Mouse (Mus musculus): ENCODE measurements at regions not wholly inside any gene's neighbourhood (a gene's known extent, or its start where the extent isn't known, plus 50 kb on each side); places are given as distances from the start of the nearest gene placed in this dataset.

DNA sequence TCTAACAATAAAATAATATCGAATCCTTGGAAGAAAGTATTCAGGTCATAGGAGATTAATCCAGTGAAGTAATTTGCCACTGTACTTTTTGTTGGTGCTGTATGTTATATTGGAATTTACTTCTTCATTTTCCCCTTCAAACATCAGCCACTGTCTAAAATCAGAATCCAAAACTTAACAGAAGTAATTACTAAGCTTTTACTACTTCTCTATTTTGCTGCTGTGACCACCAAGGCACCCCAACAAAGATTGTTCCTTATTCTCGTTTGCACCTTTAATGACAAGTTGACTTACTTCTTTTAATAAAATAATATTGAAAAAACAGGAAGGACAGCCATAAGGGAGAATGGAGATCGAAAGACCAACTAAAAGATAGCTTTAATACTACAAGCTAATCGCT lies 1130.1 kb upstream of the Cited2 start:
- no peak for DNase-seq (ENCODE audit: low read depth, low spot score)

DNA sequence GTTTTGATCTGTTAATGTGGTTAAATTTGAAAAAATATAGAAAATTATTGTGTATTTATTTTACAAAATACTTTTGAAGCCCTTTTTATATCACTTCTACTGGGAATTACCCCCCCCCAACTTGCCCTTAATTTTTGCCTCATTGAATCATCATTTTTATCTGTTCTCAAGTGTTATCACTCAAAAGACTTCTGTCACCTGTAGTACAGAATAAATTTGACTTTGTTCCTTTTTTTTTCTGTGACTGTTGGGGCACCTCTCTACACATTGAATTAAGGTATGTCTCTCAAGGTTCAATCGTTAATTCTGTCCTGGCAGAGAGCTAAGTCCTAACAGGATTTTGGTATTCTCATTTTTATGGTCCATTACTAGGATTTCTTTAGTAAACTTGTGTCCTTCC lies 1123.0 kb upstream of the Cited2 start:
- DNase-seq (ENCODE audit: low read depth, low spot score), result no peak

DNA sequence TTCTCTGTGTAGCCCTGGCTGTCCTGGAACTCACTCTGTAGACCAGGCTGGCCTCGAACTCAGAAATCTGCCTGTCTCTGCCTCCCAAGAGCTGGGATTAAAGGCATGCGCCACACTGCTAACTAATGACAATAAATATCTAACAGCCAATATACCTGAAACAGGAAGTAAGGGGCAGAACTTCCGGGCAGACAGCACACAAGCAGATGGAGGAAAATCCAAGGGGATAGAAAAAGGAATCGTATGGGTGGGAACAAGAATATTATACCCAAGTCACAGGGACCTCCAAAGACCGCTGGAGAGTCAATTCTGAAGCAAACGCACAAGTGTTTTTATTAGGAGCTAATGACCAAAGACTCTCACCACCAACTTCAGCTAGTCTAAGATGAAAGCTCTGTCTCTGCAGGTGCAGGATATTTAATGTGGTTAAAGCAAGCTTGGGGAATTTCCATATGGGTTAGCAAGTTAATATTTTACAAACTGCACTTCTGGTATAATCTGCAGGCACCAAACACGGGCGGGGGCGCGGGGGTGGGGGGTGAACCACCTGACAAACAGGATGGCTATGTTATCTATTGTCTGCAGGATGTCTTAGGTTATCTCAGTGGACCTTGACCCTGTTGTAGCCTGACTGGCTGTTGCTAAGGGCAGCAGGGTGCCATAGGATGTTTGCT lies 1122.3 kb upstream of the Cited2 start:
- DNase-seq (ENCODE audit: low read depth, low spot score), result peak; percentile 7

DNA sequence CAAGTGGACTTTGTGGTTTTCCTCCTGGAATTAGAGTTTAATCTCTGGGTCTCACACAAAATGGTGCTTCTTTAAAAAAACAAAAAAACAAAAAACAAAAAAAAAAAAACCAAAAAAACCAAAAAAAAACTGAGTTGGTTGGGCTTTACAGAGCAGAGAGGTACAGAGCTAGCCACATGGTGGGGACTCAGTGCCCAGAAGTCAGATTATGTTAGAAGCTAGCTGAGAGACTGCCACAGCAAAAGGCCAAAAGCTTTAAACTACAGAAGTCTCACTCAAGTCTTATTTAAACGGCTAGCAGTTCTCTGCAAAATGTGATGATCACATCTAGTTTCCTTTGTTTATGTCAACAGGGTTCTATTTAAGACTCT lies 1121.8 kb upstream of the Cited2 start:
- DNase-seq (ENCODE audit: low read depth, low spot score), result no peak

DNA sequence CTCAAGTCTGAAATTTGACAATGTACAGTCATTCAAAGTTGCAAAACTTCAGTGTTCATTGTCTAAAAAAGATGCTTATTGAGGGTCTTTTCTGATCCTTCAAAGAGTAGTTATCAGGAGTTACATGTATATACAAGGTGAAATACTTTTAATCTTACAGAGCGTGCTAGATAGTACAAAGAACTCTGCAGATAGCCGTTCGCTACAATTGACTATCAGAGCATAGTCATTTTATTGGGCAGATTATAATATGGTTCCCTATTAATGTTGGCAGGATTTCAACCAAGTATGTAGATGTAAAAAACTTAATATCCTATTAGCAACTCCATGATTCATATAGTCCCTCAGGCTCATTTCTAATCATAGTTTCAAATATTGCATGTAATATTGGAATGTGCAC lies 1114.7 kb upstream of the Cited2 start:
- DNase-seq (ENCODE audit: low read depth, low spot score), result no peak

DNA sequence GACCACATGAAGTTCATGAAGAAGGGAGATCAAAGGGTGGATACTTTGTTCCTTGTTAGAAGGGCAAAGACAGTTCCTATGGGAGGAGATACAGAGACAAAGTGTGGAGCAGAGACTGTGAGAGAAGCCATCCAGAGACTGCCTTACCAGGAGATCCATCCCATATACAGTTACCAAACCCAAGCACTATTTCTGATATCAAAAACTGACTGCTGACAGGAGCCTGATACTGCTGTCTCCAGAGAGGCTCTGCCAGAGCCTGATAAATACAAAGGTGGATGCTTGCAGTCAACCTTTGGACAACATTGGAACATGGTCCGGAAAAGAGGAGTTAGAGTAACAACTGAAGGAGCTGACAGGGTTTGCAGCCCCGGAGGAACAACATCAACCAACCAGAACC lies 1104.3 kb upstream of the Cited2 start:
- DNase-seq (ENCODE audit: low read depth, low spot score), result no peak

DNA sequence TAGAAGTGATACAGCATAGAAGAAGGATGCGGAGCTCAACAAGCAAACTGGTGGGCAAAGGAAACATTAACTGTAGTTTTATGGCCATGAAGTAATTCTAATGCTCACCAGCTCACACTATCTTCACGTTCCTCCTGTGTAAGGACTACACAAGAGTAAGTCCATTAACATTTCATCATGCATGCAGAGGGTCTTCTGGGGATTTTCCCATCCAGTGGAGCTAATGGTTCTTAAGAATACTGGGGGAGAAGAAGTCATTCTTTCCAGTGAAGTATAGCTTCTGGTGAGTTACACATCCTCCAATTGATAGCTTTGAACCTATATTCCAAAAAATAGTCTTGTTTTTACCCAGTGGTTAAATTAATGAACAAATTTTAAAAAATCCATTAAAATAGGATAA lies 1103.4 kb upstream of the Cited2 start:
- DNase-seq (ENCODE audit: low read depth, low spot score), result no peak

DNA sequence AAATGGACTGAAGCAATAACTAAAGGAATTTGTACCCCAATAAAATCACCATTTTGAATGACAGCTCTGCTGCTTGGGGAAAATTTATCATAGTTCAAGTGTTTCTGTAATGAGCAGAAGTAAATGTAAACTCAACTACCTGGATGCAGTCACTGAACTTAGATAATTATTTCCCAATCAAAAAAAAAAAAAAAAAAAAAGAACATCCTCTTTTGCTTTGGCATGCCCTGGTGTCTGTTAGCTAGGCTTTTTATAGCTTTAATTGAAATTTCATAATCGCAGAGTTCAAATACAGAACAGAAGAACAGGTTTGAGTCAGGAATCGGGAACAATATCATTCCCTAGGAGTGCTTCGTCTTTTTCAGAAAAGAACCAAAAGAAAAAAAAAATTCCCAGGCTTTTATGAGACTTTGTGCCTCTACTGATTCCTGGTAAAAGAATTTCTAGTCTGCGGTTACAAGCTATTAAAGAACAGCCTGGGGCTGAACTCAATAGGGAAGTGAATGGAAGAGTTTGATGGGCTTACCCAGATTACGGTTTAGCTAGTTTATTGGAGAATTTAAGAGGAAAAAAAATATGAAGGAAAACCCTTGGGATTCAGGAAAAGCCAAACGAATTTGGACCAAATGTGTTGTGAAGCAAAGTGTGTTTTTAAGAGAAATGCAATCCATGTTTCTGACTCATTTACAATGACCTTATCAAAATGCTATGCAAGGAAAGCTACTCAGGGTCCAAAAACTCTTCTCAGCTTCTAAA lies 1102.0 kb upstream of the Cited2 start:
- no peak for DNase-seq (ENCODE audit: low read depth, low spot score)

DNA sequence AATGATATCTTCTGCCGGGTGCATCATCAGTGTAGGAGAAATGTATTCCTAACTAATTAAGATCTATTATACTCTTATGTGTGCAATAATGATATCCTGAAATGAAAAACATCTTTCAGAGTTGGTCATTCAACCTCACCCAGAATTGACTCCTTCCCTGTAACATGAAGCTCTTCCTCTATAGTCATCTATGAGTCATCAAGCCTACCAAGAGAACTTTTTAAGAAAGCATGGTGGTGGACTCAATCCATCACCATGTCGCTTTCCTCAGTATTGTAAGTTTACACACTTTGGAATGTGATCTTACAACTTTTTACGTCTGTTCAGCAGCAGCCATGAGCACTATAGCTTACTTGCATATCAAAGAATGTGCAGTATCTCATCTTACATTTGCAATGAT lies 1100.2 kb upstream of the Cited2 start:
- DNase-seq (ENCODE audit: low read depth, low spot score), result no peak

DNA sequence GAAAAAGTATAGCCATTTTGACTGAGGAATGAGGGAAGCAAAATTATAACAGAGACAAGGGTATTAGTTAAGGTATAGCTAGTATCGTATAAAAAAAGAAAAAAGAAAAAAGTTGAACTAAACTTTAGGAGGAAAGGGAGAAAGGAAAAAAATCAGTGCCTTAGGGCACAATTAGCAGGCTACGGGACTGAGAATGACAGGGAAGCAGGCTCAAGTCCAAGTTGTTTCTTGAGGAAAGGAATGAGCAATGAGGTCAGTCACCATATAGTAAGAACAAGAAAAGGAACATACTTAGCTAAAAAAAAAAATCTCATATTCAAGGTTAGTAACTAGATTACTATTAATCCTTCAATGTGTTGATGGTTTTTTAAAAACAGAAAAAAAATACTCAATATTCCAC lies 1089.8 kb upstream of the Cited2 start:
- no peak for DNase-seq (ENCODE audit: low read depth, low spot score)

DNA sequence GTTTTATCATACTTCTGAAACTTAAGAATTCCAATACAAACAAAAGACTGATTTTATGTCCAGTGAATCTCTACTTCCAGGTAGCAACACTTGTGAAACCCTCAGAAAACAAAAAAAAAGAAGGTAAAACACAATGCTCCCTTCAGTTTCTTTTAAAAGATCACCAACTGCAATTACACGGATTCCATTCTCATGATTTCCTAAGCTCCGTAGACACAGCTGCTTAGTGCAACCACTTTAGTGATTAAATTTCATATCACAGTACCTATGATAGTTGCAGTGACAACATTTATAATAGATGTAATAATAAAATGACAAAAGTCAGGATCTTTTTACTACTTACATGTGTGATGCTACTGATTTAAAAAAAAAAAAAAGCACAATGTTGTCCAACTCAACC lies 1087.6 kb upstream of the Cited2 start:
- no peak for DNase-seq (ENCODE audit: low read depth, low spot score)

DNA sequence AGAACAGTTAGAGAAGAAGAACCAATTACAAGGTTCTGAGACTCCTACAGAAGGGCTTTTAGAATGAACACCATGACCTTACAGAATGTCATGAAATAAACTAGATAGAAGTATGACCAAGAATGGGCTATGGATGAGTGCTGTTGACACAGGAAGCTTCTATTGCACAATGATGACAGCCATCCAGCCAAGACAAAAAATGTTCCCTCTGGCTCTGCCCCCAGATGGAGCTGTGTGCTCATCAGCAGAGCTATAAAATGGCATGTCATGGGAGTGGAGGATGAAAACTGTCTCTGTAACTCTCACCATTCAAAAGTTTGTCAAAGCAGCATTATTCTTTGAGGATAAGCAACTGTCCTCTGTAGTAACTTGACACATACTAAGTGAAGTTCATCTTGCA lies 1086.0 kb upstream of the Cited2 start:
- DNase-seq (ENCODE audit: low read depth, low spot score), result no peak

DNA sequence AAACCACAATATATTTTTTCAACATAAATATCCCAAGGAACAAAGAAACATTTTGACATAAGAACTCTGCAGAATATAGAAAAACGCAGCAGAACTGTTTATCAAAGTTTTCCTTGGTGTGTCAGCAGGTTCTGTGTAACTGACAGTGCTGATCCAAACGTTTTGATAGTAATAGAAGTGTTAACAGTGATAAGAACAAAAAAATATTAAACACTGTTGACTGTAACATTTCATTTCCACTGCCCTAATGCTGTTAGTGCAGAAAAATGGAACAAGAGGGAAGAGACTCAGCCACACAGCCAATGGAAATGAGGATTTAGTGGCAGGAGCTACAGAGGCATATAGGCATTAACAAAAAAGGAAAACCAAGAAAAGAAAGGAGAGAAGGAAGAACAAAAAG lies 1084.9 kb upstream of the Cited2 start:
- DNase-seq (ENCODE audit: low read depth, low spot score), result no peak

DNA sequence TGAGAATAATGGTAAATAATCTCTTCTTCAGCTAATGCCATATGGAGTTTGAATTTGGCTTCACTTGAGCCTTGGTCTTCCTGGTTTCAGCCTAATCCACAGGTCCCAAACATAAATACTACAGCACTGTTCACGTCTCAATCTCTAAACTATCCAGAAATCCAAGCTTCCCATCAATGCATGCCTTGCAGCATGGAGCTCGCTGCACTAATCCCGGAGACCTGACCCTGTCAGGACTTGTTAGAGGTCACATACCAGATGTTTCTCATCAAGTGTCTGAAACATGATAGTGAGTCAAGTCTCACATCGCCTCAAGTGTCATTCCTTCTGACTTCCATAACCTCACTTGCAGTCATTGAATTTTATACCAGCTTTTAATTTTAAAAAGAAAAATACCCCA lies 1082.9 kb upstream of the Cited2 start:
- peak; percentile 23 for DNase-seq (ENCODE audit: low read depth, low spot score)

DNA sequence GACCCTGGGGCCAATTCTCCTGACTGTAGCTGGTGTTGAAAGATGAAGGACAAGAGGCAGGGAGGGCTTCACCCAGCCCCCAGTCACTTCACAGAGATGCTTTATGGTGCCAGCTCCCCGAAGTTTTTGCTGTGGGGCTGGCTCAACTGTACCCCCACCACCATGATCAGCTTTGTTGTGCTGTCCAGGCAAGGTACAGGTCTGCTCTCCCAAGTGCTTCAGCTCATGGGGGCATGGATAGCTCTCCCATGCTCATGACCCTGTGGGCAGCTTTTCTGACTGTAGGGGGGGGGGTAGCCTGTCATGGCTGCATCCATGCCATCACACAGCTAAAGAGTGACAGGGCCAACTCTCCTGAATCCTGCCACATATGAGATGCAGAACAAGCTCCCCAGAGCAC lies 1072.9 kb upstream of the Cited2 start:
- no peak for DNase-seq (ENCODE audit: low read depth, low spot score)

DNA sequence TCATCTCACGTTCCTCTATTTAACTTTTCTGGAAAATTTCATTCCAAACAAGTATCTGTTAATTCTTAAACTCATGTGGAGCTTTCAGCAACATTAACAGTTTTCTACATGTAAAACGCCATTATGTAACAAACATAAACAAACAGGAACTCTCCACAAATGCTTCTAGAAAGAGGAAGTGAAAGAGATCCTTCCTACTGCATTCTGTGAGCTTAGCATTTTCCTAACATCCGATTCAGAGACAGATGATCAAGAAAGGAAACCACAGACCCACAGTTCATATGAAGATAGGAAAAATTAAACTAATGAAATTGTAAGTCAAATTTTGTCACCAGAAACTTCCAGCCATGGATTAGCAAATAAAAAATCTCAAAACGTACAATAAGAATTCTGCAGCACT lies 1070.6 kb upstream of the Cited2 start:
- DNase-seq (ENCODE audit: low read depth, low spot score), result no peak

DNA sequence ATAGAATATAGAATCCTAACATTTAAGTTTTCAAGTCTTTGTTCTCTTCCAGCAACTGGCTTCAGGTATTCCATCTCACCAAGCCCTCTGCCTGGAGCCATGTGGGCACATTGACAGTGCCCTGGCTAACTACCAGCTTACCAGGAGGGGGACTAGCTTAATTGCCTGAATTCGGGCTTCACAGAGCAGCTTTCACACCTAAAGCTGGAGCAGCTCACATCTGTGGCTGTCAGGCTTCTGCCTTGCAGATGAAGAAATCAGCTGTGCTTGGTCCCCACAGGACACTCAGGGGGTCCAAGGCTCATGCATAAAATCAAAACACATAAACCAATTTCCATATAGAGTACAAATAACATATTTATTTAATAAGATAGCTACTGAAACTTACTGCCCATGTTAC lies 1058.5 kb upstream of the Cited2 start:
- DNase-seq (ENCODE audit: low read depth, low spot score), result no peak

DNA sequence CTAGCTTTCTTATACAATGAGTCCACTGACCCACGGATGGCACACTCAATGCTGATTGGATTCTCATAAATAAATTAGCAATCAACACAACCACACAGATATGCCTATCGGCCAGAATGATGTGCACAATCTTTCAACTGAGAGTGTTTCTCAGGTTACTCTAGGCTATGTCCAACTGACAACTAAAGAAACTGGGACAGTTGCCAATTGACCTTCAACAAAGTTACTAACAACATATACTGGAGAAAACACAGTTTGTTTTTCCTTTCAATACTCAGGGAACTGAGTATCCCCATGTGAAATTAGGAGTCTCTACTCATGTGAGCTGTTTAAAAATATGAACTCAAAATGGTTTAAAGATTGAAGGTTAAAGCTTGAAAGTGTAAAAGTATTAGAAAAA lies 1052.7 kb upstream of the Cited2 start:
- no peak for DNase-seq (ENCODE audit: low read depth, low spot score)

DNA sequence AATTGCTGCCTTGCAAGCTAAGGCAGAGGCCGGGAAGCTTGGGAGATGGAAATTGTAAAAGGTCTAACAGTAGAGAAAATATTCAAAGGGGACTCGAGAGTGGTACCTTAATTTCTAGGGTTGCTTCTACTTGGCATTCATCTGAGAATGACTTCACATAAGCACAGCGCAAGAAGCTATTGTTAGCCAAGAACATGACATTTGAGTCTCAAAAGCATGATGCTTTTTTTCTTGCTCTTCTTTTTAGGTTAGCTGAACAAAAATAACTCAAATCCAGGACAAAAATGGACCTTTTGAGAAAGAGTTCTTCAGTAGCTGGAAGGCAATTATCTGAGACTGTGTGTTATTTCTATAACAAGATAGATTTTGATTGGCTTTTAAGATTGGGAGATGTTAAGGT lies 1042.0 kb upstream of the Cited2 start:
- no peak for DNase-seq (ENCODE audit: low read depth, low spot score)

DNA sequence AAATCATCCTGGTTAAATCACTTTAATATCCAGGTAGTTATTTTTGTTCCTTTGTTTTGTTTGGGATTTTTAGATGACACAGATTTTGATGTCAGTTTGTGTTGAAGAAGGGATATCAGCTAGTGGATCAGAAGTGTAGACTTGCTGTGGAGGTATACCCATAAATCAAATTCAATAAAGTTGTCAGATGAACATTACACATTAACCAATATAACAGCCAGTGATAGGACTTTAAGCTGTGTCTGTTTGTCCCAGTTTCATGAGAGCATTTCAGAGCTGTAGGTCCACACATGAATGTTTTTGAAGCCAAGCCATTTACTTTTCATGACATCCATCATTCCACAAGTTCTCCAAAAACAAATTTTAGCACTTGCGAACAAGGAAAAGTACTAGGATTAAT lies 1037.7 kb upstream of the Cited2 start:
- DNase-seq (ENCODE audit: low read depth, low spot score), result no peak

DNA sequence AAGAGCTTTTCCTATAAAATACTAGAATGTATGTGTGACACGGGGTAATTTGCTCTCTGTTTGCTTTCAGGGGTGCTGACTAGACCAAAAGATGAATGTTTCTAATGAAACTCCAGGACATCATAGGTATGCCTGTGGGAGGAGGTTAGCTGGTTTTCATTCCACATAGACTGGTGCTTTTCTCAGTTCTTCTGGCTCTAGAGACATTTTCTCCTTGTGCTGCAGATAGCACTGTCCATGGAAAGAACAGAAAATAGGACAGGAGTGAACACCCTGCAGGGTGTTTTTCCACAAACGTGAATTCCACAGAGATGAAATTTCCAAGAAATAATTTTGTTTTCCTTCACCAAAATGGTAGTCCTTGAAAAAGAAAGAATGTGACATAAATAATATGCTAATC lies 1016.0 kb upstream of the Cited2 start:
- no peak for DNase-seq (ENCODE audit: low read depth, low spot score)

DNA sequence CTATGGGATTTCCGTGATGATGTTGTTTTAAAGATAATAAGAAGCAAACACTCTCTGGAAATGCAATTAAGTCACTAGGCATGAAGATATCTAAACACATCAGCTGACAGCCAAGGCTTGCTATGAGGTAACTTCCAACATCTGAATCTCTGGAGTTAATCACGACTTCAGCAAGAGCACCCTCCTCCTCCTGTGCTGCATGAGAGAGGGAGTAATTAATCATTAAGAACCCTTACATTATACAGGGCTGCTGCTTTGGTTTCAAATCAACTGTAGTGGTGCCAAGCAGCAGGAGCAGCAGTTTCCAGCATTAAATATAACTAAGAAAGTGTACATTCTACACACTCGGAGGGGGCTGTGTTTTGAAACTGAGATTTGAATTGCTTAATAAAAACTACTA lies 1009.9 kb upstream of the Cited2 start:
- no peak for DNase-seq (ENCODE audit: low read depth, low spot score)

DNA sequence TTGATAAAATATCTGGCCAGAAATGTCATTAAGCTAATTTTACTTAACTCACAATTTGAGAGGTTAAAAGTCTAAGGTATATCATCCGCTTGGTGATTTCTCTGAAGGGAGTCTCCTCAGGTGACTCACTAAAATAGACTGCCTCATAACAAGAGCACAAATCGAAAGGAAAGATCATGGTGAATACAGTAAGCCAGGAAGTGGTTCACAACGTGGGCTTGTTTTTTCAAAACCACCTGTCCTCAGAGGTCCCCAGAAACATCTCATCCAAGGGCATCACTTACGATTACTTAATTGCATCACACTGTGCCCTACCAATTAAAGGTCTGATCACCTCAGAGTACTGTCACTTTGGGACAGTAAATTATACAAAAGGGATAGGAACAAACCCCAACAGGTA lies 1009.0 kb upstream of the Cited2 start:
- no peak for DNase-seq (ENCODE audit: low read depth, low spot score)

DNA sequence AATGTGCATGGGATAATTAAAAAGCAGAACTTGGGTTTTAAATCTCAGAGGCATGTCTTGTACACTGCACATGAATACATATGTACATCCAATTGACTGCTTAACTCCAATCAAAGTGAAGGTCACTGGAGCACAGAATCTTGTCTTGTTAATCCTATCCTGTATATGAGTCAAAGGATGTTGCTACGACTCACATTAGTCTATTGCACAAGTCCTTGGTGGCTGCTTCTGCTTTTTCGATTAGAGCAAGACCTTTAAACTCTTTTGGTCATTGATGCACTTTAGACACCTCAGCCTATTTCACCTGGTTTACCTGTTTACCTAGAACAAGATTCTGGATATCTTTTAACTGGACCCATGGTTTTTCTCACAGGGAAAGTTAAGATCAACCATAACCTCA lies 1008.5 kb upstream of the Cited2 start:
- DNase-seq (ENCODE audit: low read depth, low spot score), result no peak

Data from embryo, embryonic 11.5 days (tissue).